Mouse (Mus musculus) intestine, postnatal 0 days (tissue): ENCODE data around the gene Hectd1. TPM values are rescaled to one million over a fixed set of nuclear protein-coding genes. Genes with fewer than 3 reads are reported as not detected.
A peak's percentile ranks its signal among the peaks of the same experiment; 100 is the strongest.

Experiments used
- ATAC-seq: fragments of 200-750 bp; cut with Nextera tagmentation; 2 replicates; pipeline ENCODE4 v1.8.0; 2017; ENCODE audit warnings: mild to moderate bottlenecking, moderate TSS enrichment, moderate library complexity
- H3K27ac ChIP-seq: fragments of 300-500 bp; sonication (generic); 2 replicates; pipeline ENCODE4 v1.5.1; 2014; ENCODE audit warnings: mild to moderate bottlenecking, low read depth, low read length, moderate library complexity
- H3K27me3 ChIP-seq: fragments of 300-500 bp; sonication (generic); replicated peaks from 2 replicates; pipeline ENCODE4 v1.6.1; 2014; ENCODE audit warnings: low read length, mixed read lengths; ENCODE audit not compliant: control insufficient read depth, insufficient read depth
- H3K36me3 ChIP-seq: fragments of 300-500 bp; sonication (generic); 2 replicates; pipeline ENCODE4 v1.6.1; 2014; ENCODE audit warnings: mild to moderate bottlenecking, moderate library complexity; ENCODE audit not compliant: control insufficient read depth, insufficient read depth
- H3K4me1 ChIP-seq: fragments of 300-500 bp; sonication (generic); replicated peaks from 2 replicates; pipeline ENCODE4 v1.6.1; 2014; ENCODE audit warnings: antibody characterized with exemption, low read length, mixed read lengths; ENCODE audit not compliant: control insufficient read depth, insufficient read depth
- H3K4me2 ChIP-seq: fragments of 300-500 bp; sonication (generic); replicated peaks from 2 replicates; pipeline ENCODE4 v1.6.1; 2014; ENCODE audit warnings: low read depth, mild to moderate bottlenecking, moderate library complexity
- H3K4me3 ChIP-seq: fragments of 300-500 bp; sonication (generic); 2 replicates; pipeline ENCODE4 v1.5.1; 2014; ENCODE audit warnings: low read depth, low read length
- H3K9ac ChIP-seq: fragments of 300-500 bp; sonication (generic); 2 replicates; pipeline ENCODE4 v1.6.1; 2014; ENCODE audit warnings: mild to moderate bottlenecking, low read depth, low read length
- H3K9me3 ChIP-seq: fragments of 300-500 bp; sonication (generic); 2 replicates; pipeline ENCODE4 v1.6.1; 2016; ENCODE audit warnings: mixed run types; ENCODE audit not compliant: control insufficient read depth
- CTCF ChIP-seq: sonication (generic); IDR thresholded peaks from 2 replicates; pipeline ENCODE4 v1.5.1; 2016; ENCODE audit warnings: low read depth, mild to moderate bottlenecking, control low read depth, antibody characterized with exemption, moderate library complexity
- WGBS: fragments of 180-500 bp; shearing (Covaris S2); extraction: QIAGEN DNeasy Blood & Tissue Kit; methylation state at CpG from one replicate; pipeline ENCODE4 v1.1.7; 2014; 5-methylcytosine and 5-hydroxymethylcytosine counted together
- polyA plus RNA-seq: library from polyadenylated mRNA; unstranded; fragments of >200 nt; fragmentation: Nextera tagmentation; extraction: Ambion mirVana; gene quantifications from 2 replicates; pipeline ENCODE4 v1.2.1, GENCODE M21; 2015

Hectd1 gene
- polyA plus RNA-seq, 1 experiment from 2014 or later = 16.8 TPM

DNA sequence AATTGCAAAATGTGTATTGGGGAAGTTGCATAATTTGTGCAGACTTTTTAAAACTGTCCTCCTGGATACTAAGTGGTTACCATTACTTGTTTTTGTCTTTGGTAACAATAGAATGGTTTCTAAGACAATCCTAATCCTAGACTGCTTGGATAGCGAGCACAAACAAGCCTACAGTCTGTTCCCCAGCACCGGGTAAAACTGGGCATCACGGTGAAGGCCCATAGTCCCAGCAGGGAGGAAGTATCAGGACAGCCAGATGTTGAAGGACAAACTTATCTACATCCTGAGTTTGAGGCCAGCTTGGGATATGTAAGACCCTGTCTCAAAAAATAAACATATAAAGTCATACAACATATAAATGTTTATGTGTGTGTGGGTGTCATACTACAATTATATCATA is 5.9 kb upstream of the Hectd1 start:
- H3K9ac ChIP-seq = no peak overlapping the region
- no peaks in the 10 kb centered on the region for H3K4me1 ChIP-seq
- no peak overlapping the region for H3K4me2 ChIP-seq
- H3K4me3 ChIP-seq = no peak overlapping the region
- 62% methylated on average over 3 of the region's 3 CpGs for WGBS
- H3K36me3 ChIP-seq = no peaks in the 10 kb centered on the region
- no peak for ATAC-seq
- no peaks in the 10 kb centered on the region for H3K27me3 ChIP-seq
- no peak for TF ChIP-seq CTCF
- H3K27ac ChIP-seq = no peak overlapping the region
- no peaks in the 10 kb centered on the region for H3K9me3 ChIP-seq

DNA sequence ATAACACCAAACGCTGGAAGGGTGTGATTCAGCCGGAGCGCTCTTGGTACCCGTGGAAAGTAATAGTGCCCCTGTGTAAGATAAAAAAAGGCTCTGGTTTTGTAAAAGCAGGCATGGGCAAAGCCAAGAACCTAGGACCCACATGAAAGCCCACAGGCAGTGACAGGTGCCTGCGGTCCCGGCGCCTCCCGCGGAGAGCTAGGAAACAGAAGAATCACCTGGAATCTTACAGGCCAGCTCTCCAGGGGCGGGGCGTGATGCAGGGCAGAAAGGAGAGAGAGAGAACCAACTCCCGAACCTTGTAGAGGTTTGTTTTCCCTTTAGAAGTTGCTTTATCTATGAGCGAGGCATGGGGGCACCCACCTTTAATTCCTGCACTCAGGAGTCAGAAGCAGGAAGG is 2.6 kb upstream of the Hectd1 start:
- ATAC-seq = no peak
- H3K4me3 ChIP-seq = no peak overlapping the region
- H3K9ac ChIP-seq = no peak overlapping the region
- TF ChIP-seq CTCF = no peak
- 78% methylated on average over 13 of the region's 13 CpGs for WGBS
- H3K27ac ChIP-seq = no peak overlapping the region
- no peaks in the 10 kb centered on the region for H3K9me3 ChIP-seq
- H3K4me1 ChIP-seq = no peaks in the 10 kb centered on the region
- no peaks in the 10 kb centered on the region for H3K36me3 ChIP-seq
- H3K4me2 ChIP-seq = no peak overlapping the region
- H3K27me3 ChIP-seq = no peaks in the 10 kb centered on the region

DNA sequence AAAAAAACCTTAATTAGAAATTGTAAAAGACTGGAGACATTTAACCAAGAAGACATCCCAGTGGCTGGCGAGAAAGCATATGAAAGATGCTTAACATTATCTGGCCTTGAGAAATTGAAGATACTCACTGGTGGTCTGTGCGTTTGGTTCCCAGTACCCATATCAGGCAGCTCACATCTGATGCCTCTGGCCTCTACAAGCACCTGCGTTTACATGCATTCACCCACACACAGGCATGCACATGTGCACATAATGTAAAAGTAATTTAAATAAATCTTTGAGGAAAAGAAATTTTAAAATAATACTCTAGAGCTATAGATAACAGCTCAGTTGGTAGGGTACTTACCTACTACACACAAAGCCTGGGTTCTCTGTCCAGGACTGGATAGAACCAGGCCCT is 2.0 kb upstream of the Hectd1 start:
- Histone ChIP-seq H3K9me3 (no peaks in the 10 kb centered on the region), H3K36me3 (no peaks in the 10 kb centered on the region), H3K9ac (no peak overlapping the region), H3K4me2 (no peak overlapping the region), H3K27me3 (no peaks in the 10 kb centered on the region), H3K27ac (no peak overlapping the region), H3K4me1 (no peaks in the 10 kb centered on the region), H3K4me3 (no peak overlapping the region)
- TF ChIP-seq CTCF = no peak
- WGBS = 97% methylated on average over 3 of the region's 3 CpGs
- ATAC-seq = no peak

DNA sequence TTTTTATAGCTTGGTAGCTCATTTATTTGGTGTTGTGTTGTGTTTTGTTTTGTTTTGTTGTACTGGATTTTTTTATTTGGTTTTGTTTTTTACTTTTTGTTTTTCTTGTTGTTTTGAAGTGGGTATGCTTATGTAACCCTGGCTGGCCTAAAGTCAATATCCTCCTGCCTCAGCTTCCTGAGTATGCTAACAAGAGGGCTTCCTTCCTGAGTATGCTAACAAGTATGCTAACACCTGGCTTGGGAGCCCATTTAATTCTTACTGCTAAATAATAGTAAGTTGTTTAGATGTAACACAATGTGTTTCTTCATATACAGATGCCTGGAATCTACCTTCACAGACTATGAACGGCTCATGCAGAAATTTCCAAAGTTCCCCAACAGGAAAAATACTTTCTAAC is 1.3 kb upstream of the Hectd1 start:
- H3K27ac ChIP-seq = 0 out of 2 replicates have a peak overlapping the region, but pooled peaks have one; percentile 100
- peak overlapping the region; percentile 91 for H3K4me3 ChIP-seq
- H3K9ac ChIP-seq = no peak overlapping the region
- H3K27me3 ChIP-seq = no peaks in the 10 kb centered on the region
- 0 out of 2 replicates have a peak, but pooled peaks cover 3% of the 10 kb centered on the region for H3K36me3 ChIP-seq
- H3K4me1 ChIP-seq = no peaks in the 10 kb centered on the region
- no peaks in the 10 kb centered on the region for H3K9me3 ChIP-seq
- WGBS = 92% methylated on average over 1 of the region's 1 CpGs
- TF ChIP-seq CTCF = no peak
- peak overlapping the region; percentile 80 for H3K4me2 ChIP-seq
- no peak for ATAC-seq

DNA sequence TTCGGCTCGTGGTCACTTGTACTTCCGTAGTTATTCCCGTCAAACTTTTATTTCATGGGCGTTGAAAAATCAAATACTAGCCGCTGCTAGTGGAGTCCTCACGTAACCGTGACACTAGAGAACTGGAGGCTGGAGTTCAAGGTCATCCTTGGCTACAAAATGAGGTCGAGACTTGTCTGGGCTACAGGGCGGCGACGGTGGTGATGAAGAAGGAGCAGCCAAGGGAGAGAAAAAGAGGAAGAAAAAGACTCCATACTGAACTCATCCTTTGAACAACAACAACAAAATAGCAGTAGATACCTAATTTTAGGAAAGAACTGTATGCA is 704 bp upstream of the Hectd1 start:
- WGBS = under 1% methylated on average over 12 of the region's 12 CpGs
- Histone ChIP-seq H3K9me3 (no peaks in the 10 kb centered on the region), H3K9ac (peak overlapping the region; percentile 94), H3K4me3 (peak overlapping the region; percentile 91), H3K4me1 (no peaks in the 10 kb centered on the region), H3K36me3 (peaks cover 4% of the 10 kb centered on the region; the same call in 1 of the 2 replicates), H3K27me3 (no peaks in the 10 kb centered on the region), H3K4me2 (peak overlapping the region; percentile 80), H3K27ac (peak overlapping the region; percentile 100)
- ATAC-seq = no peak
- no peak for TF ChIP-seq CTCF

DNA sequence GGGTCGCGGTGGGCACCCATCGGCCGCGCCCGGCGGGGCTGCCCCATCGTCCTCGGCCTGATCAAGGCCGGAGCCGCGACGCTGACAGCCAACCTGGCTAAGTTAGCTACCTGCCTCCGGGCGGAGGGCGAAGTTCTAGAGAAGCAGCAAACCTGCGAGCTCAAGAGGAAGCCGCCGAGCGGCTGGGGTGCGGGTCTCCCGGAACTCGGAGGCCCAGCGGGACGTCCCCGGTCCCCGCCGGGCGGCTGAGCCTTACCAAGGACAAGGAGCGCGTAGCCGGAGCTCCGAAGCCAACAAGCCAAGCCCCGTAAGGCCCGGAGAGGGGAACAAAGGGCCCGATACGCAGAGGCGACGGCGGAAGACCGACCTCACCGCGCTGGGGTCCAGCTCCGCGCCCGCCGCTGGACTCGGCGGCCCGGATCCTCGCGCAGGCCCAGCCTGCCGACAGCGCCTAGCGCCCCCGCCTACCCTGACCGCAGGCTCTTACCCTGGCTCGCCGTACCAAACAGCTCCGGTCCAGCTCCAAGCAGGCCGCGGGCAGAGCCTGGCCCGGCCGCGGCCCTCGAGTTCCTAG is 533 bp downstream of the Hectd1 start:
- Histone ChIP-seq H3K36me3 (peaks cover 11% of the 10 kb centered on the region; the same call in 1 of the 2 replicates), H3K4me3 (peak overlapping the region; percentile 91), H3K27ac (peak overlapping the region; percentile 100), H3K4me2 (peak overlapping the region; percentile 80), H3K9ac (peak overlapping the region; percentile 94), H3K4me1 (no peaks in the 10 kb centered on the region), H3K27me3 (no peaks in the 10 kb centered on the region), H3K9me3 (no peaks in the 10 kb centered on the region)
- ATAC-seq = no peak
- no peak for TF ChIP-seq CTCF
- WGBS = under 1% methylated on average over 62 of the region's 66 CpGs
